Mouse (Mus musculus) forebrain, embryonic 15.5 days (tissue): ENCODE measurements around the gene Gm14226. TPM values are rescaled to one million over a fixed set of nuclear protein-coding genes. Genes with fewer than 3 reads are reported as not detected.
"Not testable (repeated sequence)": the region's sequence is repeated elsewhere in the genome, so short reads cannot be mapped to it uniquely, and the experiment has no call there.

ENCODE experiments used
- ATAC-seq: fragments of 200-750 bp; cut with Nextera tagmentation; replicated peaks from 2 replicates; pipeline ENCODE4 v1.8.0; 2017; ENCODE audit warnings: mild to moderate bottlenecking, moderate TSS enrichment, moderate library complexity
- H3K27ac ChIP-seq: fragments of 300-500 bp; sonication (generic); replicated peaks from 2 replicates; pipeline ENCODE4 v1.5.1; 2015; ENCODE audit warnings: mild to moderate bottlenecking, inconsistent platforms
- H3K27me3 ChIP-seq: fragments of 300-500 bp; sonication (generic); 2 replicates; pipeline ENCODE4 v1.6.1; 2015; ENCODE audit warnings: inconsistent platforms
- H3K36me3 ChIP-seq: fragments of 300-500 bp; sonication (generic); 2 replicates; pipeline ENCODE4 v1.6.1; 2015; ENCODE audit warnings: mild to moderate bottlenecking, inconsistent platforms
- H3K4me1 ChIP-seq: fragments of 300-500 bp; sonication (generic); 2 replicates; pipeline ENCODE4 v1.6.1; 2015; ENCODE audit warnings: inconsistent platforms
- H3K4me2 ChIP-seq: fragments of 300-500 bp; sonication (generic); replicated peaks from 2 replicates; pipeline ENCODE4 v1.6.1; 2015; ENCODE audit warnings: mild to moderate bottlenecking, inconsistent platforms
- H3K4me3 ChIP-seq: fragments of 300-500 bp; sonication (generic); 2 replicates; pipeline ENCODE4 v1.5.1; 2015; ENCODE audit warnings: mild to moderate bottlenecking, inconsistent platforms
- H3K9ac ChIP-seq: fragments of 300-500 bp; sonication (generic); replicated peaks from 2 replicates; pipeline ENCODE4 v1.6.1; 2015; ENCODE audit warnings: mild to moderate bottlenecking, inconsistent platforms
- H3K9me3 ChIP-seq: fragments of 300-500 bp; sonication (generic); 2 replicates; pipeline ENCODE4 v1.6.1; 2016; ENCODE audit warnings: inconsistent platforms
- WGBS: fragments of 180-500 bp; shearing (Covaris S2); methylation state at CpG from one replicate; pipeline ENCODE4 v1.1.7; 2015; ENCODE audit warnings: mixed read lengths; 5-methylcytosine and 5-hydroxymethylcytosine counted together
- polyA plus RNA-seq: library from polyadenylated mRNA; unstranded; fragments of >200 nt; fragmentation: Nextera tagmentation; extraction: Ambion mirVana; gene quantifications from 2 replicates; pipeline ENCODE4 v1.2.1, GENCODE M21; 2015

Gene Gm14226
- polyA plus RNA-seq = 0.13 and 0.18 TPM in 2 replicates

DNA sequence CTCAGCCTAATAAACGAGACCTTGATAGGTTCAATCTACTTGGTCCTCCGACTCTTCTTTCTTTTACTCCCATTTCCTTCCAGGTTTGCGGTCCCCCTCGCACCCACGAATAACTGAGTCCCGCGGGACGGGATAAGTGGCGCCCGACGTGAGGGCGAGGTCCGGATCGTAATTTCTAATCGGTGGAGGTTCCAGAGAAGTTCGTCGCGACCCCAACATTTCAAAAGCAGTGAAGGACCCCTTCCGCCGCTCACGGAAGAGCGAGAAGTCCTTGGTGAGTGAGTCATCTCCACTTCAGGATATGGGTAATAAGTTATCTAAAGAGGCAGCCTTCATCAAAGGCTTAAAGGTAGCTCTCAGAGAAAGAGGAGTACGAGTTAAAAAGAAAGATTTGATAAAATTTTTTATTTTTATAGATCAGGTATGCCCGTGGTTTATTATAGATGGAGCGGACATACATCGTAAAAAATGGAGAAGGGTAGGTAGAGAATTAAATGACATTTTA is at the start of gene Gm14226:
Gene Gm14226 (plus strand): TSS at position 16 of the 505 bp plus-strand sequence.
- WGBS = 2% methylated on average over 24 of the region's 26 CpGs
- Histone ChIP-seq H3K4me3 (peak within 1 kb of the TSS; percentile 47), H3K4me1 (peaks cover 18% of the 10 kb centered on the region), H3K9ac (peak within 1 kb of the TSS; percentile 60), H3K4me2 (peak within 1 kb of the TSS; percentile 90), H3K27ac (peak within 1 kb of the TSS; percentile 94)
- not testable (repeated sequence) for ATAC-seq, H3K9me3 ChIP-seq, H3K27me3 ChIP-seq, H3K36me3 ChIP-seq

DNA sequence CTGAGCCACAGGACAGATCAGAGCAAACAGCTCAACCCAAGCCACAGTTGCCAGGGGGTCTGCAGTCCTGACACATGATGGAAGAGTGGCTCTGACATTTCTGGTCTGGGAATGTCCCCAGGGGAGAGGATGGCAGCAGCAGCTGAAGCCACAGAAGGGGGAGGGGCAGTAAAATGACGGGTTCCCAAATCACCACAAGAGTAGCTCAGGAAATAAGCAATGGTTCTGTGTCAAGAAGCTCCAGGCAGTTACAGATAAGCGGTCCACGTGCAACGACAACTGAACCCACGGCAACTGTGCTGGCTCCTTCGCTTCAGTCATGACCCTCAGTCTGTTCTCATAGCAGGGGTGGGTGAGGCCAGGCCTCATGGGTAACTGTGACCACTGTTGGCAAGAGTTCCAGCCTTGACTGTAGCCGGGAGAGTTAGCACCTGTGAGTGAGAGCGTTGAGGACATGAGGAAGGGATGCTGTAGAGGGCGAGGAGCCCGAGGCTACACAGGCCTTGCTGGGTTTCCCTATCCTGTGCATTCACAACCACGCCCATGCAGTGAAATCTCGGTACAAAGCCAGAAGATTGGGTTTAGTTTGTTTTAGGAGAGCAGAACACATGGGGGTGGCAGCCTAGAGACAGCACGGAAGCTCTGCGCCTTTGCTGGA is 48.2 kb upstream of the Gm14226 start:
- H3K4me3 ChIP-seq, H3K9ac ChIP-seq, H3K27ac ChIP-seq, H3K36me3 ChIP-seq, ATAC-seq, H3K27me3 ChIP-seq, H3K9me3 ChIP-seq, H3K4me2 ChIP-seq, H3K4me1 ChIP-seq: not testable (repeated sequence)
- 82% methylated on average over 14 of the region's 14 CpGs for WGBS

DNA sequence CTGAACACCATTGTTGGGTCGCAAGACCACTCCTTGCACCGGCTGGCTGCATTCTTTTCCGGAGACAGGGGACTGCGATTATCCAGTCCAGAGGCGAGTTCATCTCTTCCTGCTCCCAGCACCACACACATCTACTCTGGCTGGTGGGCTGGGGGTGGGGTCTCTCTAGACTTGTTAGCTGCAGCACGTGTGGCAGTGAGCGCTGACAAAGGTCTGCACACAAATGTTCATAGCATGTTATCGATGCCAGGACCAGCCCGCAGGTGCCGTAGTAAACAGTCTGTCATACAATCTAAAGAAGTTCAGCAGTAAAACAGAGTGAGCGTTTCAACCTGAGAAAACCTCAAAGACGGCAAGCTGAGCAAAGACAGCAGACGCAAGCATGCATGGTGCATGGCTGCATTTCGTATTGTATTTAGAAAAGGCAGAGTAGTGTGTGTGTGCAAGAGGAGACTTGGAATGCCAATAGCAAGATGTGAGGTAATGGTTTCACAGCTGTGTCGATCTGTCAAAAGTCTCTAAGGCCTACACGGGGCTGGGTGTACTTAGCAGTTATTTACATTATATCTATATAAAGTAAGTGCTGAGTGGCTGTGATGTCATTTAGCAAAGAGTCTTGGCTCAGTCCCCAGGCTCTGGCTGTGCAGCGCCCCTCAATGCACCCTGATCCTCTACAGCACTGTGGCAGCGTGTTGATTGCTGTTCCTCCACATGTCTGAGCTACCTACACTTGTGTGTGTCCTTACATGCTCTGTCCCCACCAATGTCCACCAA is 46.0 kb upstream of the Gm14226 start:
- Histone ChIP-seq H3K4me2 (no peak overlapping the region), H3K9me3 (no peaks in the 10 kb centered on the region), H3K4me1 (peaks cover 7% of the 10 kb centered on the region; the same call in 1 of the 2 replicates), H3K27me3 (no peaks in the 10 kb centered on the region), H3K27ac (no peak overlapping the region), H3K4me3 (no peak overlapping the region), H3K9ac (no peak overlapping the region), H3K36me3 (no peaks in the 10 kb centered on the region)
- ATAC-seq = no peak
- 51% methylated on average over 18 of the region's 18 CpGs for WGBS

DNA sequence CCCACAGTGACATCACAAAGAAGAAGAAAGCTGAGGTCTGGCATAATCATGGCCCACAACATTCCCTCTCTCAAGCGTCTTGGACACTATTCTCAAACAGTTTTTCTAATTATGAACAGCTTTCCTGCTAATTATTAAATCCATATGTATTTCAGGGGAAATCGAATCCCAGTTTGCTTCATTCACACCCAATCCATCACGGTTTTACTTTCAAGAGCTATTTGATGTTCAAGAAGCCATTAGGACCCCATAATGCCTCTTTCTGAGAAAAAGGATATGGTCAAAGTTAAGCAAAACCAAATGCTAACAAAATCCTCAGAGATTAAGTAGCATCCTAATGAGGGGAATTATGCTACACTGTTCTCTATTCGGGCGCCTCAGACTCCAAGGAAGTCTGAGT is 45.1 kb upstream of the Gm14226 start:
- no peaks in the 10 kb centered on the region for H3K9me3 ChIP-seq
- H3K27ac ChIP-seq = no peak overlapping the region
- no peaks in the 10 kb centered on the region for H3K36me3 ChIP-seq
- peaks cover 7% of the 10 kb centered on the region; the same call in 1 of the 2 replicates for H3K4me1 ChIP-seq
- no peak overlapping the region for H3K4me2 ChIP-seq
- whole genome bisulfite sequencing = 77% methylated on average over 5 of the region's 5 CpGs
- no peak overlapping the region for H3K4me3 ChIP-seq
- H3K9ac ChIP-seq = no peak overlapping the region
- ATAC-seq = no peak
- no peaks in the 10 kb centered on the region for H3K27me3 ChIP-seq

DNA sequence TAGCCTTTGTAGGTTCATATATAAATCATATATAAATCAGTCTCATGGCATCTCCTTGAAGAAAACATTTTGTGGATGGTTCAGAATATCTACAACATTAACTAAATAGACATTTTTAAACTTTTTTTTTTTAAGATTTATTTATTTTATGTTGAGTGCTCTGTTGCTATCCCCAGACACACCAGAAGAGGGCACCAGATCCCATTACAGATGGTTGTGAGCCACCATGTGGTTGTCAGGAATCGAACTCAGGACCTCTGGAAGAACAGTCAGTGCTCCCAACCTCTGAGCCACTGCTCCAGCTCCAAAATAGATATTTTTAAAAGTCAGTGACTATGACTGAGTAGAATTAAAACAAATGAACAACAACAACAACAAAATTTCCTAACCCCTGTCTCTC is 31.5 kb upstream of the Gm14226 start:
- H3K9me3 ChIP-seq = no peaks in the 10 kb centered on the region

DNA sequence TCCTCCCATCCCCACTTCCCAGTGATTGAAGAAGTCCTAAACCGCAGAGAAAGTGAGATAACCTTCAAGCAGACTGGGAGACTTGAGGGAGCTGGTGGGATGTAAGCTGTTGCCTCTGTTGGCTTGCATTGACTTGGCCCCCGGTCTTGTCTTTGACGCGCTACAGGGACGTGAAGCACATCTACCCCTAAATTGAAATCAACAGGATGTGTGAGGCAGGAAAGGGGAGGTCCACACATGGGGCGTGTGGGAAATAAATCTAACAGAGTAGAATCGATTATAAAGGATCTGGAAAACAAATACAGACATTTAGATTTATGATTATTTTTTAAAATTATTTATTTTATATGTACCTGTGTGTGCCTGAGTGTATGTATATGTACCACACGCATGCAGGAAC is 26.7 kb upstream of the Gm14226 start:
- no peak overlapping the region for H3K4me3 ChIP-seq

More for the DNA sequence above, 31.5 kb upstream of the Gm14226 start:
- H3K4me3 ChIP-seq = no peak overlapping the region
- H3K36me3 ChIP-seq = no peaks in the 10 kb centered on the region
- no peak for ATAC-seq
- H3K4me1 ChIP-seq = no peaks in the 10 kb centered on the region
- no peak overlapping the region for H3K27ac ChIP-seq
- no peak overlapping the region for H3K9ac ChIP-seq
- 82% methylated on average over 1 of the region's 1 CpGs for WGBS
- no peaks in the 10 kb centered on the region for H3K27me3 ChIP-seq
- H3K4me2 ChIP-seq = no peak overlapping the region

DNA sequence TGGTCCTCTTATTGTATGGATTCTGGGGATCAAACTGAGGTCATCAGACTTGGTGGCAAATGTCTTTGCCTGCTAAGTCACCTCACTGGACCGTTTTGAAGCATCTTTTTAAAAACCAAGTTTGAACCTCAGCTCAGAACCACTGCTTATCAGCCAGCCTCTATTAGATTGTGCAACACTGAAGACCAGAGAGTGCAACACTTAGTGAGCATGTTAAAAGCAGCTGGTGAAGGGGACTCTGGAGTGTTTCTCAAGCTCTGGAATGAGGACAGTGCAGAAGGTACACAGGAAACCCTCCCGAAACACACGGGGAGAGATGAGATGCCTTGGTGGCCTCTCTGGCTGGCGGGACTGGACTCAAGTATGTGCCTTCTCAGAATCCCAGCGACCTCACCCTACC is 26.0 kb upstream of the Gm14226 start:
- Histone ChIP-seq H3K36me3 (no peaks in the 10 kb centered on the region), H3K9me3 (no peaks in the 10 kb centered on the region), H3K4me3 (no peak overlapping the region), H3K4me2 (no peak overlapping the region), H3K27ac (no peak overlapping the region), H3K4me1 (no peaks in the 10 kb centered on the region), H3K9ac (no peak overlapping the region), H3K27me3 (no peaks in the 10 kb centered on the region)
- 90% methylated on average over 5 of the region's 5 CpGs for WGBS
- ATAC-seq = no peak

More for the DNA sequence above, 26.7 kb upstream of the Gm14226 start:
- Histone ChIP-seq H3K4me1 (no peaks in the 10 kb centered on the region), H3K27ac (no peak overlapping the region), H3K27me3 (no peaks in the 10 kb centered on the region), H3K36me3 (no peaks in the 10 kb centered on the region), H3K4me2 (no peak overlapping the region), H3K9me3 (no peaks in the 10 kb centered on the region), H3K9ac (no peak overlapping the region)
- WGBS = 87% methylated on average over 8 of the region's 8 CpGs
- ATAC-seq = no peak

DNA sequence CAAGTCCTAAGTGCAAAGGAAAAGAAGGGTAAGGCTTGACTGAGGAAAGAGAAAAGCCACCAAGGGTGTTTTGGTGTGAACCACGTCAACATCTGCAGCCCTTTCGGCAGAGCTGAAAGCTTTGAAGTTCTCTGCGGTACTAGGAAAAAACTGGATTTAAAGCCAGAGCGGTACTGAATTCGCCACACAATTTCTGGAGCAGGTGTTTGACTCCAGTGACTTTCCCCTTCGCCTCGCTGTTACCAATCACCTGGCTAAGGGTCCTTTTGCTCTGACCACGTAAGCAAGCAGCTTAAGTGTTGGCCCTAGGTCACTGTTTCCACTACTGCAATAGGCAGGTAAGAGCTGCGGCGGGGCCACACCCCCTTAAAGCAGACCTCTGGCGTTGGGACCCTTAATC is 12.6 kb upstream of the Gm14226 start:
- 91% methylated on average over 11 of the region's 11 CpGs for WGBS
- no peak overlapping the region for H3K27ac ChIP-seq
- no peak for ATAC-seq

DNA sequence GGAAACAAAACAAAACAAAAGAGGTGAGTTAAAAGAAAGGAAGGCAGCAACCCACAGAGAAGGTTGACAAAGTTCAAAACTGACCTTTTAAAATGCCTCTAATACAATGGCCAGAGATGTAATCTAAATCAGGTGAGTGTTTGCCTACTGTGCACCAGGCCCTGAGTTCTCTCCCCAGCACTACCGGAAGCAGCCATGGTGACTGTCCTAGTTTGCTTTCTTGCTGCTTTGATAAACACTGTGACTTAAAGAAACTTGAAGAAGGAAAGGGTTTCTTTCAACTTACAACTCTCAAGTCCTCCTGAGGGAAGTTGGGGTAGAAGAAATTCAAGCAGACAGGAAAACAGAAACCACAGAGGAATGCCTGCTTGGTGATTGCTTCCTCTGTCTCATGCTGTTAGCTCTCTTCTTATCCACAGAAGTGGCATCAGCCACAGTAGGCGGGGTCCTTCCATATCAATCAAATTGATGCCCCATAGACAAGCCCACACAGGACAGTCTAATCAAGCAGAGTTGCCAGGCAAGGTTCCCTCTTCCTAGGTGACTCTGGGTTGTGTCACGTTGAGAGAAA is 6.9 kb upstream of the Gm14226 start:
- no peak overlapping the region for H3K4me3 ChIP-seq
- no peaks in the 10 kb centered on the region for H3K9me3 ChIP-seq
- H3K4me1 ChIP-seq = no peaks in the 10 kb centered on the region
- H3K36me3 ChIP-seq = no peaks in the 10 kb centered on the region
- H3K27ac ChIP-seq = no peak overlapping the region
- H3K9ac ChIP-seq = no peak overlapping the region
- no peaks in the 10 kb centered on the region for H3K27me3 ChIP-seq
- no peak for ATAC-seq
- H3K4me2 ChIP-seq = no peak overlapping the region
- 63% methylated on average over 3 of the region's 3 CpGs for WGBS

More for the DNA sequence above, 12.6 kb upstream of the Gm14226 start:
- H3K27me3 ChIP-seq = no peaks in the 10 kb centered on the region
- H3K4me1 ChIP-seq = no peaks in the 10 kb centered on the region
- no peak overlapping the region for H3K9ac ChIP-seq
- no peaks in the 10 kb centered on the region for H3K9me3 ChIP-seq
- H3K4me2 ChIP-seq = no peak overlapping the region
- H3K4me3 ChIP-seq = no peak overlapping the region
- no peaks in the 10 kb centered on the region for H3K36me3 ChIP-seq

DNA sequence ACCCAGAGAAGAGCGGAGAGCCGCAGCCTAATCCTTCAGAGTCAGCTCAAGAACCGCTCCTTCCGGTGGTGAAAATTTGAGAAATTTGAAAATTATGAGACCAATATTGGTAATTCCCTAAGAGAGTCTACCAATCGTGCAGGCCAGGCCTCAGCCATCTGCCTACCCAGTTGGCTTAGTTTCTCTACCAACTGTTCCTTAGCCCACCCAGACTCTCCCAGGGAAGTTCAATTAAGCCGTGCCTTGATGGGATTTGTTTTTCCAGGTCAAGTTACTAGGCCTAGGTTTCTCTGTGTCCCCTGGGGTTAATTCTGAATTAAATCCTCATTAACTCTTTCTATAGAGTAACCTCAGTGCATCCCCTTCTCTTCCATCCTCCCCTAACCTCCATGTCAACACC is 5.1 kb upstream of the Gm14226 start:
- no peak overlapping the region for H3K4me3 ChIP-seq
- no peaks in the 10 kb centered on the region for H3K27me3 ChIP-seq

DNA sequence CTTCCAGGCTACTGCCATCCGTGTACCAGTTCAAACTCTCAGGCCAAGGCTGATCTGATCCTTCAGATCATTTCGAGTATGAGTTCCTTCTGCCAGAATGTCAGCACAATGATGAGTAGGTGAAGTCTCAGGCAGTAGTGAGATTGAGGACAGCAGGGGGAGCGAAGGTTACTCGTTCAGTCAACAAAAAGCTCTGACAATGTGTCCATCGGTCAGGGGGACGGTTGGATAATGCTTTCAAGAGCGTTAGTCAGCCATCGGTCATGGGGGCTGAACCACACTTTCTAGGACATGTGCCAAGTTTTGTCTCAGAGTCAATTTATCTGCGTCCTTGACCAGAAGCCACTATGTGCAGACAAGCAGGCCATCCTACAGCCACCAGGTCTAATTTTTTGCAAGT is 1.3 kb upstream of the Gm14226 start:
- H3K36me3 ChIP-seq, H3K4me2 ChIP-seq, H3K27ac ChIP-seq, H3K27me3 ChIP-seq, H3K9me3 ChIP-seq, H3K9ac ChIP-seq, ATAC-seq, H3K4me3 ChIP-seq: not testable (repeated sequence)
- 20% methylated on average over 6 of the region's 9 CpGs for whole genome bisulfite sequencing
- peaks cover 18% of the 10 kb centered on the region for H3K4me1 ChIP-seq

More for the DNA sequence above, 5.1 kb upstream of the Gm14226 start:
- 66% methylated on average over 6 of the region's 6 CpGs for WGBS
- ATAC-seq = no peak
- H3K4me2 ChIP-seq = no peak overlapping the region
- no peak overlapping the region for H3K27ac ChIP-seq
- H3K9ac ChIP-seq = no peak overlapping the region
- H3K36me3 ChIP-seq = no peaks in the 10 kb centered on the region
- no peaks in the 10 kb centered on the region for H3K4me1 ChIP-seq
- H3K9me3 ChIP-seq = no peaks in the 10 kb centered on the region
